Mouse (Mus musculus): ENCODE measurements around the gene Itga2. TPM values are rescaled to one million over a fixed set of nuclear protein-coding genes. Genes with fewer than 3 reads are reported as not detected.

Itga2 gene
- total and polyA plus RNA-seq, 2 experiments = 0.01 to 0.09 TPM

GRCm38 (mm10) chr13:114832761-114833160, 99.1 kb downstream of the Itga2 start:
- Histone ChIP-seq H3K27ac (replicated peaks; ENCODE audit: insufficient read depth, low read depth, low read length) (no peak overlapping the region), H3K79me2 (ENCODE audit: control insufficient read depth, insufficient read depth, low read length) (no peaks in the 10 kb centered on the region), H3K27me3 (ENCODE audit: control insufficient read depth, insufficient read depth, low read length) (no peaks in the 10 kb centered on the region), H3K4me1 (ENCODE audit: control insufficient read depth, insufficient read depth, low read length) (no peaks in the 10 kb centered on the region; the same call in 1 of the 2 replicates), H3K4me3 (ENCODE audit: insufficient read depth, low read depth, low read length) (no peak overlapping the region), H3K36me3 (ENCODE audit: control insufficient read depth, insufficient read depth, low read length) (peaks cover 55% of the 10 kb centered on the region), H3K9ac (ENCODE audit: low read depth, low read length) (no peak overlapping the region)
- no peak for TF ChIP-seq POLR2A (IDR thresholded peaks at IDR 0.05; ENCODE audit: extremely low read depth, insufficient read depth, low read length)
- TF ChIP-seq CTCF (IDR thresholded peaks at IDR 0.05; ENCODE audit: low read depth, low read length) = no peak
- WGBS = 84% methylated on average over 5 of the region's 5 CpGs
- DNase-seq (ENCODE audit: extremely low read depth, low read depth, low spot score) = no peak

- Histone ChIP-seq H3K79me2 (ENCODE audit: control insufficient read depth, insufficient read depth, low read length) (no peaks in the 10 kb centered on the region), H3K9ac (ENCODE audit: low read depth, low read length) (no peak overlapping the region), H3K36me3 (ENCODE audit: control insufficient read depth, insufficient read depth, low read length) (peaks cover 61% of the 10 kb centered on the region), H3K27ac (replicated peaks; ENCODE audit: insufficient read depth, low read depth, low read length) (no peak overlapping the region), H3K4me3 (ENCODE audit: insufficient read depth, low read depth, low read length) (no peak overlapping the region), H3K27me3 (ENCODE audit: control insufficient read depth, insufficient read depth, low read length) (no peaks in the 10 kb centered on the region), H3K4me1 (ENCODE audit: control insufficient read depth, insufficient read depth, low read length) (no peaks in the 10 kb centered on the region)
- TF ChIP-seq POLR2A (IDR thresholded peaks at IDR 0.05; ENCODE audit: extremely low read depth, insufficient read depth, low read length) (no peak), CTCF (IDR thresholded peaks at IDR 0.05; ENCODE audit: low read depth, low read length) (peak; percentile 60)
- WGBS = 83% methylated on average over 4 of the region's 4 CpGs
- peak; percentile 57 for DNase-seq (ENCODE audit: extremely low read depth, low read depth, low spot score)
These were observed 100.5 kb downstream of the Itga2 start for GRCm38 (mm10) chr13:114831367-114831833.

- Histone ChIP-seq H3K4me1 (ENCODE audit: control insufficient read depth, insufficient read depth, low read length) (peaks cover 4% of the 10 kb centered on the region; the same call in 1 of the 2 replicates), H3K4me3 (ENCODE audit: insufficient read depth, low read depth, low read length) (no peak overlapping the region), H3K27ac (replicated peaks; ENCODE audit: insufficient read depth, low read depth, low read length) (no peak overlapping the region), H3K9ac (ENCODE audit: low read depth, low read length) (no peak overlapping the region), H3K36me3 (ENCODE audit: control insufficient read depth, insufficient read depth, low read length) (peaks cover 69% of the 10 kb centered on the region), H3K27me3 (ENCODE audit: control insufficient read depth, insufficient read depth, low read length) (no peaks in the 10 kb centered on the region), H3K79me2 (ENCODE audit: control insufficient read depth, insufficient read depth, low read length) (peaks cover 20% of the 10 kb centered on the region)
- 92% methylated on average over 6 of the region's 6 CpGs for WGBS
- no peak for TF ChIP-seq CTCF (IDR thresholded peaks at IDR 0.05; ENCODE audit: low read depth, low read length)
- no peak for TF ChIP-seq POLR2A (IDR thresholded peaks at IDR 0.05; ENCODE audit: extremely low read depth, insufficient read depth, low read length)
- DNase-seq (ENCODE audit: extremely low read depth, low read depth, low spot score) = no peak
These were observed 106.5 kb downstream of the Itga2 start for GRCm38 (mm10) chr13:114825377-114825855.

GRCm38 (mm10) chr13:114822871-114823270, 109.0 kb downstream of the Itga2 start:
- no peak for TF ChIP-seq POLR2A (IDR thresholded peaks at IDR 0.05; ENCODE audit: extremely low read depth, insufficient read depth, low read length)
- TF ChIP-seq CTCF (IDR thresholded peaks at IDR 0.05; ENCODE audit: low read depth, low read length) = no peak
- 91% methylated on average over 2 of the region's 2 CpGs for WGBS
- no peak overlapping the region for H3K4me3 ChIP-seq (ENCODE audit: insufficient read depth, low read depth, low read length)
- peaks cover 54% of the 10 kb centered on the region for H3K36me3 ChIP-seq (ENCODE audit: control insufficient read depth, insufficient read depth, low read length)
- H3K27ac ChIP-seq (replicated peaks; ENCODE audit: insufficient read depth, low read depth, low read length) = no peak overlapping the region
- no peak overlapping the region for H3K9ac ChIP-seq (ENCODE audit: low read depth, low read length)
- peaks cover 8% of the 10 kb centered on the region; the same call in 1 of the 2 replicates for H3K4me1 ChIP-seq (ENCODE audit: control insufficient read depth, insufficient read depth, low read length)
- peaks cover 30% of the 10 kb centered on the region for H3K79me2 ChIP-seq (ENCODE audit: control insufficient read depth, insufficient read depth, low read length)
- no peak for DNase-seq (ENCODE audit: extremely low read depth, low read depth, low spot score)
- no peaks in the 10 kb centered on the region for H3K27me3 ChIP-seq (ENCODE audit: control insufficient read depth, insufficient read depth, low read length)

- Histone ChIP-seq H3K9ac (ENCODE audit: low read depth, low read length) (peak overlapping the region; percentile 94), H3K4me3 (ENCODE audit: insufficient read depth, low read depth, low read length) (peak overlapping the region; percentile 85), H3K27me3 (ENCODE audit: control insufficient read depth, insufficient read depth, low read length) (no peaks in the 10 kb centered on the region), H3K4me1 (ENCODE audit: control insufficient read depth, insufficient read depth, low read length) (peaks cover 11% of the 10 kb centered on the region; the same call in 1 of the 2 replicates), H3K27ac (replicated peaks; ENCODE audit: insufficient read depth, low read depth, low read length) (peak overlapping the region; percentile 98), H3K79me2 (ENCODE audit: control insufficient read depth, insufficient read depth, low read length) (peaks cover 30% of the 10 kb centered on the region), H3K36me3 (ENCODE audit: control insufficient read depth, insufficient read depth, low read length) (peaks cover 21% of the 10 kb centered on the region)
- WGBS = 1% methylated on average over 9 of the region's 9 CpGs
- peak; percentile 100 for DNase-seq (ENCODE audit: extremely low read depth, low read depth, low spot score)
- TF ChIP-seq CTCF (IDR thresholded peaks at IDR 0.05; ENCODE audit: low read depth, low read length) (no peak), POLR2A (IDR thresholded peaks at IDR 0.05; ENCODE audit: extremely low read depth, insufficient read depth, low read length) (no peak)
These were observed 113.4 kb downstream of the Itga2 start for GRCm38 (mm10) chr13:114818513-114818912.

GRCm38 (mm10) chr13:114817751-114818360, 114.0 kb downstream of the Itga2 start, which contains the start of gene Mocs2:
Gene Mocs2 (plus strand): TSS chr13:114818236.
- Histone ChIP-seq H3K4me3 (ENCODE audit: insufficient read depth, low read depth, low read length) (peak within 1 kb of the TSS; percentile 85), H3K4me1 (ENCODE audit: control insufficient read depth, insufficient read depth, low read length) (peaks cover 11% of the 10 kb centered on the region; the same call in 1 of the 2 replicates), H3K27ac (replicated peaks; ENCODE audit: insufficient read depth, low read depth, low read length) (peak within 1 kb of the TSS; percentile 98), H3K27me3 (ENCODE audit: control insufficient read depth, insufficient read depth, low read length) (no peaks in the 10 kb centered on the region), H3K36me3 (ENCODE audit: control insufficient read depth, insufficient read depth, low read length) (peaks cover 14% of the 10 kb centered on the region), H3K9ac (ENCODE audit: low read depth, low read length) (peak within 1 kb of the TSS; percentile 94), H3K79me2 (ENCODE audit: control insufficient read depth, insufficient read depth, low read length) (peaks cover 28% of the 10 kb centered on the region)
- peak; percentile 87 for DNase-seq (ENCODE audit: extremely low read depth, low read depth, low spot score)
- TF ChIP-seq CTCF (IDR thresholded peaks at IDR 0.05; ENCODE audit: low read depth, low read length) = 0 out of 2 replicates have a peak, but pooled peaks have one; percentile 14
- peak; percentile 79 for TF ChIP-seq POLR2A (IDR thresholded peaks at IDR 0.05; ENCODE audit: extremely low read depth, insufficient read depth, low read length)
- under 1% methylated on average over 39 of the region's 39 CpGs for WGBS

All from liver, adult 2 months (tissue).